Mouse (Mus musculus) liver, embryonic 14.5 days (tissue): Measurements from ENCODE around the gene Trib3. TPM values are rescaled to one million over a fixed set of nuclear protein-coding genes. Genes with fewer than 3 reads are reported as not detected.

Experiments used
- ATAC-seq: fragments of 200-750 bp; cut with Nextera tagmentation; 2 replicates; pipeline ENCODE4 v1.8.0; 2017; ENCODE audit warnings: moderate number of reproducible peaks, mild to moderate bottlenecking, moderate library complexity; ENCODE audit not compliant: insufficient read depth
- DNase-seq, 3 experiments: peaks; one replicate each; pipeline ENCODE4 v3.0.0-alpha.2; 2012 to 2013; ENCODE audit warnings: low read depth in 3 of 3, low spot score in 3 of 3
- H3K27ac ChIP-seq: fragments of 300-500 bp; sonication (generic); 2 replicates; pipeline ENCODE4 v1.5.1; 2014; ENCODE audit warnings: moderate library complexity, mild to moderate bottlenecking, control low read depth, inconsistent platforms
- H3K27me3 ChIP-seq: fragments of 300-500 bp; sonication (generic); 2 replicates; pipeline ENCODE4 v1.6.1; 2014; ENCODE audit warnings: mild to moderate bottlenecking, low read length, moderate library complexity; ENCODE audit not compliant: control insufficient read depth, insufficient read depth
- H3K36me3 ChIP-seq: fragments of 300-500 bp; sonication (generic); replicated peaks from 2 replicates; pipeline ENCODE4 v1.6.1; 2014; ENCODE audit warnings: low read depth; ENCODE audit not compliant: control insufficient read depth, insufficient read depth
- H3K4me1 ChIP-seq, 2 experiments: fragments of 200-500 bp in 1 of 2; fragments of 300-500 bp in 1 of 2; sonication (generic) in 1 of 2; replicated peaks; 2 replicates each; pipeline ENCODE4 v1.6.1; 2012 to 2014; ENCODE audit warnings: antibody characterized with exemption in 1 of 2, inconsistent platforms in 1 of 2, low read length in 1 of 2; ENCODE audit not compliant: control insufficient read depth in 2 of 2, insufficient read depth in 2 of 2
- H3K4me2 ChIP-seq: fragments of 300-500 bp; sonication (generic); 2 replicates; pipeline ENCODE4 v1.6.1; 2014; ENCODE audit warnings: low read depth, mild to moderate bottlenecking, control low read depth, moderate library complexity
- H3K4me3 ChIP-seq, 2 experiments: fragments of 200-500 bp in 1 of 2; fragments of 300-500 bp in 1 of 2; sonication (generic) in 1 of 2; 2 replicates each; pipeline ENCODE4 v1.5.1; 2012 to 2014; ENCODE audit warnings: low read depth in 2 of 2, low read length in 2 of 2, mild to moderate bottlenecking in 2 of 2, control low read depth in 1 of 2, inconsistent platforms in 1 of 2, moderate library complexity in 1 of 2; ENCODE audit not compliant: insufficient read depth in 1 of 2
- H3K9ac ChIP-seq: fragments of 300-500 bp; sonication (generic); replicated peaks from 2 replicates; pipeline ENCODE4 v1.6.1; 2014; ENCODE audit warnings: mild to moderate bottlenecking, control low read depth, moderate library complexity
- H3K9me3 ChIP-seq: fragments of 300-500 bp; sonication (generic); 2 replicates; pipeline ENCODE4 v1.6.1; 2016; ENCODE audit warnings: low read length, mixed read lengths; ENCODE audit not compliant: control insufficient read depth
- CTCF ChIP-seq: IDR thresholded peaks from 2 replicates; pipeline ENCODE4 v1.5.1; 2016; ENCODE audit warnings: antibody characterized with exemption, low read depth, control low read depth
- EP300 ChIP-seq: IDR thresholded peaks from 2 replicates; pipeline ENCODE4 v1.6.1; 2016; ENCODE audit warnings: antibody characterized with exemption, low read depth
- WGBS: fragments of 180-500 bp; shearing (Covaris S2); extraction: QIAGEN DNeasy Blood & Tissue Kit; methylation state at CpG from one replicate; pipeline ENCODE4 v1.1.7; 2014; ENCODE audit not compliant: insufficient replicate concordance; 5-methylcytosine and 5-hydroxymethylcytosine counted together
- polyA plus RNA-seq, 2 experiments: library from polyadenylated mRNA; depleted of rRNA in 1 of 2; stranded (reverse) in 1 of 2; unstranded in 1 of 2; fragments of >200 nt; fragmentation: Nextera tagmentation in 1 of 2; extraction: Ambion mirVana in 1 of 2; gene quantifications; 2 replicates each; pipeline versions ENCODE4 v1.2.1 to v1.2.3; 2012 to 2014

The Trib3 gene
- polyA plus RNA-seq, 2 experiments = 0.70 to 0.77 TPM

GRCm38 (mm10) chr2:152313926-152314325, 29.9 kb downstream of the Trib3 start:
- TF ChIP-seq EP300 (no peak), CTCF (no peak)
- DNase-seq (no peak), ATAC-seq (no peak)
- Histone ChIP-seq H3K9ac (no peak overlapping the region), H3K4me1 (no peaks in the 10 kb centered on the region), H3K36me3 (peaks cover 30% of the 10 kb centered on the region), H3K4me2 (no peak overlapping the region), H3K9me3 (no peaks in the 10 kb centered on the region), H3K27me3 (no peaks in the 10 kb centered on the region), H3K4me3 (no peak overlapping the region), H3K27ac (no peak overlapping the region)
- WGBS = 81% methylated on average over 6 of the region's 6 CpGs

- no peak overlapping the region for H3K9ac ChIP-seq
- H3K36me3 ChIP-seq = peaks cover 33% of the 10 kb centered on the region
- no peaks in the 10 kb centered on the region for H3K9me3 ChIP-seq
- H3K4me1 ChIP-seq = no peaks in the 10 kb centered on the region
- 82% methylated on average over 7 of the region's 7 CpGs for WGBS
- no peaks in the 10 kb centered on the region for H3K27me3 ChIP-seq
- DNase-seq = no peak
- H3K4me2 ChIP-seq = no peak overlapping the region
- no peak overlapping the region for H3K27ac ChIP-seq
- no peak overlapping the region for H3K4me3 ChIP-seq
- no peak for TF ChIP-seq EP300
- TF ChIP-seq CTCF = no peak
- no peak for ATAC-seq
Measured at GRCm38 (mm10) chr2:152312996-152313395, 30.8 kb downstream of the Trib3 start.

- DNase-seq (no peak), ATAC-seq (no peak)
- Histone ChIP-seq H3K9ac (no peak overlapping the region), H3K4me3 (no peak overlapping the region), H3K27me3 (no peaks in the 10 kb centered on the region), H3K9me3 (no peaks in the 10 kb centered on the region), H3K27ac (no peak overlapping the region), H3K4me2 (no peak overlapping the region), H3K4me1 (no peaks in the 10 kb centered on the region), H3K36me3 (peaks cover 42% of the 10 kb centered on the region)
- no peak for TF ChIP-seq CTCF
- TF ChIP-seq EP300 = no peak
- 78% methylated on average over 3 of the region's 3 CpGs for WGBS
Measured at GRCm38 (mm10) chr2:152307186-152307585, 36.6 kb downstream of the Trib3 start.

GRCm38 (mm10) chr2:152305480-152305879, 38.4 kb downstream of the Trib3 start:
- DNase-seq (no peak), ATAC-seq (no peak)
- H3K36me3 ChIP-seq = peaks cover 33% of the 10 kb centered on the region
- H3K4me1 ChIP-seq = no peaks in the 10 kb centered on the region
- TF ChIP-seq CTCF = no peak
- TF ChIP-seq EP300 = no peak
- H3K9ac ChIP-seq = no peak overlapping the region
- no peaks in the 10 kb centered on the region for H3K9me3 ChIP-seq
- no peak overlapping the region for H3K27ac ChIP-seq
- no peak overlapping the region for H3K4me3 ChIP-seq
- no peaks in the 10 kb centered on the region for H3K27me3 ChIP-seq
- 68% methylated on average over 6 of the region's 6 CpGs for WGBS
- no peak overlapping the region for H3K4me2 ChIP-seq

- H3K4me1 ChIP-seq = no peaks in the 10 kb centered on the region
- DNase-seq = no peak
- H3K4me2 ChIP-seq = no peak overlapping the region
- H3K4me3 ChIP-seq = no peak overlapping the region
- peaks cover 27% of the 10 kb centered on the region for H3K36me3 ChIP-seq
- WGBS = 74% methylated on average over 5 of the region's 5 CpGs
- no peak for TF ChIP-seq EP300
- TF ChIP-seq CTCF = no peak
- no peak for ATAC-seq
- no peak overlapping the region for H3K27ac ChIP-seq
- no peak overlapping the region for H3K9ac ChIP-seq
- H3K9me3 ChIP-seq = no peaks in the 10 kb centered on the region
- no peaks in the 10 kb centered on the region for H3K27me3 ChIP-seq
Measured at GRCm38 (mm10) chr2:152303781-152304180, 40.1 kb downstream of the Trib3 start.
